Mouse (Mus musculus): Measurements from ENCODE around the gene Kcnrg. TPM values are rescaled to one million over a fixed set of nuclear protein-coding genes. Genes with fewer than 3 reads are reported as not detected.
A peak's percentile ranks its signal among the peaks of the same experiment; 100 is the strongest.

Kcnrg gene
- polyA plus RNA-seq, 1 experiment from 2014 or later: 0.55 TPM

GRCm38 (mm10) chr14:61611766-61612165 is 4.5 kb downstream of the Kcnrg start:
- Histone ChIP-seq H3K9me3 (ENCODE audit: control insufficient read depth, low read length) (no peaks in the 10 kb centered on the region), H3K27me3 (replicated peaks; ENCODE audit: control insufficient read depth, insufficient read depth, low read length) (no peaks in the 10 kb centered on the region), H3K4me2 (no peak overlapping the region), H3K4me1 (replicated peaks; ENCODE audit: control insufficient read depth, insufficient read depth, low read length) (no peaks in the 10 kb centered on the region), H3K9ac (ENCODE audit: low read depth, low read length) (no peak overlapping the region), H3K36me3 (ENCODE audit: control insufficient read depth, insufficient read depth, low read length) (no peaks in the 10 kb centered on the region), H3K27ac (ENCODE audit: low read depth, low read length) (no peak overlapping the region), H3K4me3 (ENCODE audit: low read depth, low read length) (no peak overlapping the region)
- ATAC-seq (replicated peaks; ENCODE audit: low FRiP score) (no peak), DNase-seq (ENCODE audit: low spot score) (no peak)
- whole genome bisulfite sequencing: 90% methylated on average over 5 of the region's 5 CpGs

DNA sequence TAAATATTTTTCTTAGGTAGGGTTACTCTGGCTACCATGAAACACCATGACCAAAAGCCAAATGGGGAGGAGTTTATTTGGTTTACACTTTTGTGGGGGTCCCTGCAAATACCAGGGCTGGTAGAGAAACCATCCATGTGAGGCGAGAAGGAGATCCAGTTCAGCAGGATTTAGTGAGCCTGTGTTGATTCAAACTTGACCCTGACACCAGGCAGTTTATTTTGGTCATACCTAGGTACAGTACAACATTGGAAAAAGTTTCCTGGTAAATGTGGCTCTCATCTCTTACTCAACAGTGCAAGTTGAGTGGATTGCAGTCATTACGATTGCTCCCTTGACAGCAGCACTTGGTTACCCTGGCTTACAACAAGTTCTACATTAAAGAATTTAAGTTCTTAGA is 6.1 kb downstream of the Kcnrg start:
- no peaks in the 10 kb centered on the region for H3K27me3 ChIP-seq (replicated peaks; ENCODE audit: control insufficient read depth, insufficient read depth, low read length)
- no peaks in the 10 kb centered on the region for H3K36me3 ChIP-seq (ENCODE audit: control insufficient read depth, insufficient read depth, low read length)
- no peak overlapping the region for H3K4me2 ChIP-seq
- H3K4me3 ChIP-seq (ENCODE audit: low read depth, low read length): no peak overlapping the region
- H3K4me1 ChIP-seq (replicated peaks; ENCODE audit: control insufficient read depth, insufficient read depth, low read length): no peaks in the 10 kb centered on the region
- 95% methylated on average over 2 of the region's 2 CpGs for WGBS
- H3K27ac ChIP-seq (ENCODE audit: low read depth, low read length): no peak overlapping the region
- no peak for ATAC-seq (replicated peaks; ENCODE audit: low FRiP score)
- no peaks in the 10 kb centered on the region for H3K9me3 ChIP-seq (ENCODE audit: control insufficient read depth, low read length)
- no peak overlapping the region for H3K9ac ChIP-seq (ENCODE audit: low read depth, low read length)
- no peak for DNase-seq (ENCODE audit: low spot score)

- Histone ChIP-seq H3K4me2 (no peak overlapping the region), H3K27me3 (replicated peaks; ENCODE audit: control insufficient read depth, insufficient read depth, low read length) (no peaks in the 10 kb centered on the region), H3K4me1 (replicated peaks; ENCODE audit: control insufficient read depth, insufficient read depth, low read length) (no peaks in the 10 kb centered on the region), H3K9ac (ENCODE audit: low read depth, low read length) (no peak overlapping the region), H3K36me3 (ENCODE audit: control insufficient read depth, insufficient read depth, low read length) (no peaks in the 10 kb centered on the region), H3K27ac (ENCODE audit: low read depth, low read length) (no peak overlapping the region), H3K9me3 (ENCODE audit: control insufficient read depth, low read length) (no peaks in the 10 kb centered on the region), H3K4me3 (ENCODE audit: low read depth, low read length) (no peak overlapping the region)
- no peak for DNase-seq (ENCODE audit: low spot score)
- whole genome bisulfite sequencing: 81% methylated on average over 2 of the region's 2 CpGs
- ATAC-seq (replicated peaks; ENCODE audit: low FRiP score): no peak
These were observed 13.1 kb downstream of the Kcnrg start for GRCm38 (mm10) chr14:61620371-61620770.

- no peaks in the 10 kb centered on the region for H3K4me1 ChIP-seq (replicated peaks; ENCODE audit: control insufficient read depth, insufficient read depth, low read length)
- ATAC-seq (replicated peaks; ENCODE audit: low FRiP score) (no peak), DNase-seq (ENCODE audit: low spot score) (no peak)
- H3K27me3 ChIP-seq (replicated peaks; ENCODE audit: control insufficient read depth, insufficient read depth, low read length): no peaks in the 10 kb centered on the region
- H3K9ac ChIP-seq (ENCODE audit: low read depth, low read length): no peak overlapping the region
- no peak overlapping the region for H3K4me3 ChIP-seq (ENCODE audit: low read depth, low read length)
- no peaks in the 10 kb centered on the region for H3K9me3 ChIP-seq (ENCODE audit: control insufficient read depth, low read length)
- H3K36me3 ChIP-seq (ENCODE audit: control insufficient read depth, insufficient read depth, low read length): peaks cover 9% of the 10 kb centered on the region; the same call in 1 of the 2 replicates
- H3K27ac ChIP-seq (ENCODE audit: low read depth, low read length): no peak overlapping the region
- no peak overlapping the region for H3K4me2 ChIP-seq
These were observed 28.7 kb downstream of the Kcnrg start for GRCm38 (mm10) chr14:61635969-61636368.

DNA sequence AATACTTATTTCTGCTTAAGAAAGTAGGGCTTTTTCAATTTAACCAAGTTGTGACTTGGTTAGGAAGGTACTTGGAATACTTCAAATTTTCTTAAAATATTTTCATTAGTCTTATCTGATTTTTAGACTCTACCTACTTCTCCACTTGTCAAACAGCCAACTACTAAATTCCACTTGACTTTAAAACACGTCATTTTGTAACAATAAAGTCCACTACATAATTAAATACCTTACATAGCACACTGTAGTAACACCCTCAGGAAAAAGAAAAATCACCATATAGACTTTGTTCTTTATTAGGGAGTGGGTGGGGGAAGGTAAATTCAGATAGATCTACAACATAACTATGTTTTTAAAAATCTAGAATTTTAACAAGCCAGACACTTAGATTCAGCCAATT is 35.4 kb downstream of the Kcnrg start:
- no peak overlapping the region for H3K27ac ChIP-seq (ENCODE audit: low read depth, low read length)
- no peak overlapping the region for H3K4me2 ChIP-seq
- H3K27me3 ChIP-seq (replicated peaks; ENCODE audit: control insufficient read depth, insufficient read depth, low read length): no peaks in the 10 kb centered on the region
- no peak overlapping the region for H3K9ac ChIP-seq (ENCODE audit: low read depth, low read length)
- H3K9me3 ChIP-seq (ENCODE audit: control insufficient read depth, low read length): no peaks in the 10 kb centered on the region
- H3K36me3 ChIP-seq (ENCODE audit: control insufficient read depth, insufficient read depth, low read length): no peaks in the 10 kb centered on the region
- H3K4me1 ChIP-seq (replicated peaks; ENCODE audit: control insufficient read depth, insufficient read depth, low read length): no peaks in the 10 kb centered on the region
- no peak for ATAC-seq (replicated peaks; ENCODE audit: low FRiP score)
- no peak overlapping the region for H3K4me3 ChIP-seq (ENCODE audit: low read depth, low read length)
- DNase-seq (ENCODE audit: low spot score): no peak
- WGBS: 80% methylated on average over 1 of the region's 1 CpGs

GRCm38 (mm10) chr14:61645547-61645946 is 38.3 kb downstream of the Kcnrg start:
- DNase-seq (ENCODE audit: low spot score): no peak
- WGBS: 33% methylated on average over 1 of the region's 1 CpGs
- H3K4me3 ChIP-seq (ENCODE audit: low read depth, low read length): no peak overlapping the region
- H3K9ac ChIP-seq (ENCODE audit: low read depth, low read length): no peak overlapping the region
- H3K4me1 ChIP-seq (replicated peaks; ENCODE audit: control insufficient read depth, insufficient read depth, low read length): peaks cover 11% of the 10 kb centered on the region
- no peaks in the 10 kb centered on the region for H3K27me3 ChIP-seq (replicated peaks; ENCODE audit: control insufficient read depth, insufficient read depth, low read length)
- H3K36me3 ChIP-seq (ENCODE audit: control insufficient read depth, insufficient read depth, low read length): no peaks in the 10 kb centered on the region
- no peaks in the 10 kb centered on the region for H3K9me3 ChIP-seq (ENCODE audit: control insufficient read depth, low read length)
- no peak for ATAC-seq (replicated peaks; ENCODE audit: low FRiP score)
- peak overlapping the region; percentile 52 for H3K4me2 ChIP-seq
- no peak overlapping the region for H3K27ac ChIP-seq (ENCODE audit: low read depth, low read length)

DNA sequence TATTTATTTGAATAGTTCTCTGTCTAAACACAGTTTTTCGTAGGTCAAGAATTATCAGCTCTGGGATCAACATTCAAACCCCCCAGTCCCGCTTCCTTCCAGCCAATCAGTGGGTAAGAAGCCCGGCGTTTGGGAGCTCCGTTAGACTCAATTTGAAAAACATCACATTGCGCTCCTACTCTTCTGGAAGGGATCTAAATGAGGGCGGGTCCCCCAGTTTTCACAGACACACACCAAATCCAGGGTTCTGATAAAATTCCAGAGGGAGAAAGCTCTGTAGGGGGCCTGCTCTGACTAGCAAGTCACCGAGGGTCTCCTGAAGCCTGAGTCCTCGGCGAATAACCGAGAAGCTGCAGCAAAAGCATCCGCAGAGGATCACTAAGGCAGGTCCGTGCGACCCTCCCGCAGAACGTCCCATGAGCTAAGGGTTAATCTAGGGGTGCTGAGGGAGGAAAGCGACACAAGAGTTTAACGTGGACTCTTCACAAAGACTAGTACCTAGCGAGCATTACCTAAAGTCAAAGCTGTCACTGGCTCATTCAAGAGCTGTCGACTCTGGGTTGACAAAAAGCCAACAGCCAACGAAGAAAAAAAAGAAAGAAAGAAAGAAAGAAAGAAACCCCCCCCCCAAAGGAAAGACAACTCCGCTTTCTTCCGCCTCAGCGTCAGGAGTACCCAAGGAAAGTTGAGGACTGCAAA is 40.1 kb downstream of the Kcnrg start:
- H3K4me3 ChIP-seq (ENCODE audit: low read depth, low read length): peak overlapping the region; percentile 77
- H3K36me3 ChIP-seq (ENCODE audit: control insufficient read depth, insufficient read depth, low read length): no peaks in the 10 kb centered on the region
- peaks cover 13% of the 10 kb centered on the region for H3K4me1 ChIP-seq (replicated peaks; ENCODE audit: control insufficient read depth, insufficient read depth, low read length)
- DNase-seq (ENCODE audit: low spot score) (peak; percentile 67), ATAC-seq (replicated peaks; ENCODE audit: low FRiP score) (no peak)
- H3K27me3 ChIP-seq (replicated peaks; ENCODE audit: control insufficient read depth, insufficient read depth, low read length): no peaks in the 10 kb centered on the region
- H3K27ac ChIP-seq (ENCODE audit: low read depth, low read length): peak overlapping the region; percentile 99
- peak overlapping the region; percentile 64 for H3K4me2 ChIP-seq
- under 1% methylated on average over 24 of the region's 24 CpGs for WGBS
- H3K9ac ChIP-seq (ENCODE audit: low read depth, low read length): peak overlapping the region; percentile 96
- H3K9me3 ChIP-seq (ENCODE audit: control insufficient read depth, low read length): no peaks in the 10 kb centered on the region

DNA sequence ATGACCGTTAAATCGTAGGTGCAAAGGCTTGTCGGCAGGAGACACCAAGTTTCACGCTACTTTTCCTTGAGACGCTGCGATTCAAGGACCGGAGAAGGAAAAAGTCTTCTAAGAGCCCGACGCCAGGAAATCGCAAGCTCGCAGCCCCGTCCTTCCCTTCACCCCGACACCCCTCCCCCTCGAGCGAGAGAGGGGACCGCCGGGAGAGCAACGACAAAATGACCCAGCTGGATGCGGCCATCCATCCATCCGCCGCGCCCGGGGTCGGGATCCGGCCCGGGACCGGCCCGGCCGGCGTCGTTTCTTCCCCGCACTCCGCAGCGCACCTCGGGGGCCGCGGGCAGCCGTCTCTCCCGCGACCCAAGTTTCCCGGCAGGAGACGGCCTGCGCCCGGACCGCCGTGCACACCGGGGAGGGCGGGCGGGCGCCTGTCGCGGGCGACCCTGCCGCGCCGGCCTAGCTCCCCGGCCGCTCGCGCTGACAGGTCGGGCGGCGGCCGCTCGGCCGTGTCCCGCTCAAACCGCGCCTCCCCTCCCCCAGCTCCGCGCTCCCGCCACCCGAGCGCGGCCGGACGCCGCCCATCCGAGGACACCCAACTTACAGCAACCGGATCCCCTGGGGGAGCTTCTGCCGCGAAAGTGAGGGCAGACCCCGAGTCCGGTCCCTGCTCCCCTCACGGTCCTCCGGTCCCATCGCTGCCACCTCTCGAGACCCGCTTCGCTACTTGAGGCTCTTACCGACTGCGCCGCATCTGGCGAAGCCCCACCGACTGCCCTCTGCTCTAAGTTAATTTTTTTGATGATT is 40.8 kb downstream of the Kcnrg start:
- Histone ChIP-seq H3K9me3 (ENCODE audit: control insufficient read depth, low read length) (no peaks in the 10 kb centered on the region), H3K36me3 (ENCODE audit: control insufficient read depth, insufficient read depth, low read length) (no peaks in the 10 kb centered on the region), H3K9ac (ENCODE audit: low read depth, low read length) (peak overlapping the region; percentile 96), H3K4me1 (replicated peaks; ENCODE audit: control insufficient read depth, insufficient read depth, low read length) (peaks cover 13% of the 10 kb centered on the region), H3K27ac (ENCODE audit: low read depth, low read length) (peak overlapping the region; percentile 99), H3K4me2 (peak overlapping the region; percentile 64), H3K4me3 (ENCODE audit: low read depth, low read length) (peak overlapping the region; percentile 77), H3K27me3 (replicated peaks; ENCODE audit: control insufficient read depth, insufficient read depth, low read length) (no peaks in the 10 kb centered on the region)
- DNase-seq (ENCODE audit: low spot score): peak; percentile 72
- peak; percentile 79 for ATAC-seq (replicated peaks; ENCODE audit: low FRiP score)
- WGBS: under 1% methylated on average over 76 of the region's 95 CpGs

All from liver, embryonic 11.5 days (tissue).